Mouse (Mus musculus) adrenal gland, adult 2 months (tissue): ENCODE results near the gene Stx1b. TPM values are rescaled to one million over a fixed set of nuclear protein-coding genes. Genes with fewer than 3 reads are reported as not detected.
A peak's percentile ranks its signal among the peaks of the same experiment; 100 is the strongest.
"Not testable (repeated sequence)": the region's sequence is repeated elsewhere in the genome, so short reads cannot be mapped to it uniquely, and the experiment has no call there.

Source experiments
- DNase-seq: peaks from one replicate; pipeline ENCODE4 v3.0.0; 2021
- long read RNA-seq: library from polyadenylated mRNA; stranded (forward); transcript quantifications from one replicate; pipeline ENCODE4 v2.0.0, GENCODE M21; 2021
- polyA plus RNA-seq: library from polyadenylated mRNA; depleted of rRNA; stranded (reverse); fragments of >200 nt; gene quantifications from 2 replicates; pipeline ENCODE4 v1.2.3, GENCODE M21; 2012; rRNA removed
- total RNA-seq, 2 experiments: library from RNA; stranded (reverse); gene quantifications; 2 replicates each; pipeline ENCODE4 v1.2.3; 2021

Gene Stx1b
- total RNA-seq (1 to 10 TPM; 5.0 to 6.9 TPM), polyA plus RNA-seq (8.5 and 11.4 TPM in 2 replicates)
- long read RNA-seq, partial matches to known transcripts: 0 of 2 reads
- long read RNA-seq, other reads (novel, unspliced or antisense): 2 of 2 reads

DNA sequence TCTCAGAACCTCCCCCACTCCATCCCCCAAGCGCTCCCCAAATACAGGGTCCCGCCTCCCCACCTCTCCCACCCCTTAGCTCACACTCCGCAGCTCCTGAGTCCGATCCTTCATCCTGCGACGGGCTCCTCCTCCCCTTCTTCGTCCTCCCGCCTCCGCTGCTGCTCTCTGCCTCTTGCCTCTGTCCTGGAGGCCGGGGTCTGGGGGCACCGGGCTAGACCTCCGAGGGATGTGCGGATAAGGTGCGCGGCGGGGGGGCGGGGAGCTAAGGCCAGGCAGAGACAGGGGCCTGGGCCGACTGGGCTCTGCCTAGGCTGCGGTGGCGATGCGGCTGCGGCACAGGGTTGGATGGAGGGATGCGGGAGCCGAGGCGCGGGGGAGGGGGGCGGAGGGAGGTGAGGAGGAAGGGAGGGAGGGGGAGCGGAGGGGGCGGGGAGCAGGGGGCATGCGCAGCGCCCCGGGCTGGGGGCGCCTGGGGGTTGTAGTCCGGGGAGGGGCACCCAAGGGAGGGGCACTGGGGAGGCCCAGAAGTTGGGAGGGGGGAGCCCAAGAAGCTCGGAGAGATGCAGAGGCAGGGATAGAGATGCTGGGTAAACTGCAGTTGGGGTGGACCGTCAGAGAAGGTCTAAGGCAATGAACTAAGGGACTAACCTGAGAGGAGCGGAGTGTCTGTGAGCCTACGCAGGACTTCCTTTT is at the start of gene Stx1b, which contains the start of gene Stx4a:
Stx1b (minus strand) TSS at position 374 of the 696 bp plus-strand sequence.
Stx4a (plus strand) TSS at position 119 of the 696 bp plus-strand sequence.
- DNase-seq: no peak

DNA sequence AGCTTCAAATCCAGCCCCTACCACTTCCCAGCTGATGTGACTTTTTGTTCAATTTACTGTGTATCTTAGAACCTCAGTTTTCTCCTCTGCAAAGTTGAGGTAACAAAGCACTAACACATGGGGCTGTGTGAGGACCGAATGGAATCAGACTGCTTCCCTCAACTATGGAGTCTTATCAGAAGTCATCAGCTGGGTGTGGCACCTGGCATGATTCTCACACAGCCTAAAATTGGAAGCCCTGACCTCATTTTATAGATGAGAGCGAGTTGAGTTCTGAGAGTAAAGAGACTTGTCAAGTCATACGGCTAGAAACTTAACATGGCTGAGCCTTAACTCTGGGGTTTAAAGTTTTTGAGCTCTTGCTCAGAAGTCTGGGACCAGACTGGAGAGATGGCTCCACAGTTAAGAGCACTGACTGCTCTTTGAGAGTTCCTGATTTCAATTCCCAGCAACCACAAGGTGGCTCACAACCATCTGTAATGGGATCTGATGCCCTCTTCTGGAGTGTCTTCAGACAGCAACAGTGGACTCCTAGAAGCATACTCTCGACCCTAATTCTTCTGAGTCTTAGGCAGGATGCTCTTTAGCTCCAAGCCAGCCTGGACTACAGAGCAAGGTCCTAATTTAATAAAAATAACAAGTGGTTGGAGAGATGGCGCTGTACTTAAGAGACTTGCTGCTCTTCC is 45.9 kb upstream of the Stx1b start:
- DNase-seq: no peak

DNA sequence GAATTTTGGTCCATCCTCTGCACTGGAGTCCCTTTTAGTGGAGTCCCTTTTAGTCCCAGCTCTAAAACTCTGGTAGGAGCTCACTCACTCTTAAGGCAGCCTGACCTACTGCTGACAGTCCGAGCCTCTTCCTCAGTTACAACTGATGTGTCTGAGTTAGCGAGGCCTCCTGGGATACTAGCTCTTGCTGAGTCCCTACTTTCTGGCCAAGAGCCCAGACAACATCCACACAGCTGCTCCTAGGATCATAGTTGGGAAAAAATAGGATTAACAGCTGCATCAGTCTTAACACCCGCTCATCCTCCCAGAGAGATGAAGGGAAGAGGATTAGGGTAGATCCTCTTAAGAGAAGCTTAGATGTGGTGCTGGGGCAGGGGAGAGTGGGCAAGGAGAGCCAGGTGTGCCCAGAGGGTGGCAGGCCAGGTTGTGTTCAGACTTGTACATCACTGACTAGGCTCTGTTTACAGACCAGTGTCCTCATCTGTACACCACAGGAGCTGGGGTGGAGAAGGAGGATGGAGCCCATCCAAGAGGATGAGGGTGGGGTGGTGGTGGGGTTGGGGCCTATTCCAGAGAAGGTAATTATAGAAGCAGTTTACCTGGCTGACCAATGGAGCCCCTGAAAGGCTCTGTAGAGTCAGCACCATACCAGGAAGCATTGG is 44.9 kb upstream of the Stx1b start:
- DNase-seq: no peak

DNA sequence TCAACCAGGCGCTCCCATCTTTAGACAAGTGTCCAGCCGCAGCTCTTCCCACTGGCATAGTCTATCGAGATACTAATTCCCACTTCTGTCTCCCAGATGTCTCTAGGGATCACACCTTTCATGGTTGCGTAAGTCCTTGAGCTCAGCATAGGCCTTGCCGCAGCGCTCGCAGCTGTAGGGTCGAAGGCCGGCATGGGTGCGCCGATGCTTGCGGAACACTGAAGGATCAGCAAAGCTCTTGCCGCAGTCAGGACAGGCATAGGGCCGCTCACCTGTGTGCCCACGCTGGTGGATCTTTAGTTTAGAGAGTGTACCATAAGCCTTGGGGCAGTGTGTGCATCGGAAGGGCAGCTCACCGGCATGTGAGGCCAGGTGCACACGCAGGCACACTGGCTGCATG is 43.3 kb upstream of the Stx1b start:
- no peak for DNase-seq

DNA sequence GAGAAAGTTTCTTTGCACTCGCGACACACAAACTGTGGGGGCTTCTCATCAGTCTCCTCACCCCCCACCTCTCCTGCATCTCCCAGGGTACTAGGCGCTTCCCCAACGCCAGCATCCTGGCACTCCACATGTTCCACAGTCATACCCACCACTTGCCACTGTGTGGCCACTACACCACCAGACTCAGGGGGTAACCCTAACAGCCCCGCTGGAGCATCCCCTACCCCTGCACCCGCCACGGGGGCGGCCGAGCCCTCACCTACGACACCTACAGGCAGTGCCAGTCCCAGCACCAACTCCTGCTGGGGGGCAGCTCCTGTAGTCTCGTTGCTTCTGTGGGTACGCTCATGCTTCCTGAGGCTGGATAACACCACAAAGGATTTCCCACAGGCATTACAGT is 42.1 kb upstream of the Stx1b start:
- DNase-seq: no peak

DNA sequence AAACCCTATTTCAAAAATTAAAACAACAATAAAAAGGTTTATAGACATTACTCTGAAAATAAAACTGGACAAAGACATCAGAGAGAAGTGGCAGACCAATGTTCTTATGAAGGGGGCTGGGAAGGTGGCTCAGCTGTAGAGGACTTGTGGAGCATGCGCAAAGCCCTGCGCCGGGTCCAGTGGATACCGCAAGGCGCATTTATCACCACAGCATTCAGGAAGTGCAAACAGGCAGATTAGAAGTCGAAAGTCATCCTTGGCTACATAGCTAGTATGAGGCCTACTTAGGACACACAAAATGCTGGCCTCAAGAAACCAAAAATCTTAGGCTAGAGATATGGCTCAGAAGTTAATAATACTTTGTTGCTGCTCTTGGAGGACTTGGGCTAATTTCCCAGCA is 33.9 kb upstream of the Stx1b start:
- DNase-seq: no peak

DNA sequence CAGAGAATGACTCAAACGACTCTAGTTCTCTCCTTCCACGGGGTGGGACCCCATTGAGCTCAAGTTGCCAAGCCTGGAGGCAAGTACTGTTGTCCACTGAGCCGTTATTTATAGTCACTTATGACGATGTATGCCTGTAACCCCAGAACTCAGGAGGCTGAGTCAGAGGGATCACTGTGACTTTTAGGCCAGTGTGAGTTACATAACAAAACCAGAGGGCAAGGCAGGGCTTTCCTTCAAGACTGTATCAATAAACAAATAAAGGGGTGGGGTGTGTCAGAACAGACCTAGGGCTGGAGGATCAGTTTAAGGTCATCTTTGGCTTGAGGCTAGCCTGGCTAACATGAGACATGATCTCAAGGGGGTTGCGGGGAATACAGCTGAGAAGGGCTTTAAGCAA is 26.6 kb upstream of the Stx1b start:
- peak; percentile 24 for DNase-seq

DNA sequence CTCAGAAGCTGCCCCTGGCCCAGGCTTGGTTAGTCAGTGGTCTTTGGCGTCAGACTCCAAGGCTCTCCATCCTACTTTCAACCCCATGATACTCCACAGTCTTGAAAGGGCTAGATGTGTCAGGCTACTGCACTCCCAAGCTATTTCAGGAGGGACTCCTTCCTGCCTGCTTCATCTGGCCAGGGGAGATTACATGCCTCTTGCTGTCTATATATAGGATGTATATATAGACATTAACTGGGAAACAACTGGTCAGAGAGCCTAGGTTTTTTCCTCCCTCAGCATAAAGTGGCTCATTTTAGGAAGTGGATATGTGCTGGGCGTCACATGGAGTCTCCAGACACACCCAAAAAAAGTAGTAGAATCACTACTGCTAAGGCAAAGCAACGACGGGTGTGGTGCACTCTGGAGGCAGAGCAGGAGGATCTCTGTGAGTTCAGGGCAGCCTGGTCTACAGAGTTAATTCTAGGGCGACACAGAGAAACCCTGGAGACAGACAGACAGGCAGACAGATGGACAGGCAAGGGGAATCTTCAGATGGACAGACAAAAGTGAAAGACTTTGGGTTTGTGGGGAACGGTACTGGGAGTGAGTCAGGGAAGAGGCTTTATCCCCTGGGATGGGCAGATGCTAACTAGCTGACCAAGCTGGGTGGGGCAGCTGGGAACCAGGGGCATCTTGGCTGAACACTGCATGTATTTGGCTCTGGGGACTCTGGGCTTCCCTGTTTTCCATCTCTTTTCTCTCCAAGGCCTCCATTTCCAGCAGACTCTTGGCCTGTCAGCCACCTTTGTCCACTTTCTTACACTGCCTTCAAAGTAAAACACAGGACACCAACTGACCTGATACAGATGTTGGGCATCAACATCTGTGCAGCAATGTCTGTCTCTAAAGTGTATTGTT is 25.9 kb upstream of the Stx1b start:
- no peak for DNase-seq

DNA sequence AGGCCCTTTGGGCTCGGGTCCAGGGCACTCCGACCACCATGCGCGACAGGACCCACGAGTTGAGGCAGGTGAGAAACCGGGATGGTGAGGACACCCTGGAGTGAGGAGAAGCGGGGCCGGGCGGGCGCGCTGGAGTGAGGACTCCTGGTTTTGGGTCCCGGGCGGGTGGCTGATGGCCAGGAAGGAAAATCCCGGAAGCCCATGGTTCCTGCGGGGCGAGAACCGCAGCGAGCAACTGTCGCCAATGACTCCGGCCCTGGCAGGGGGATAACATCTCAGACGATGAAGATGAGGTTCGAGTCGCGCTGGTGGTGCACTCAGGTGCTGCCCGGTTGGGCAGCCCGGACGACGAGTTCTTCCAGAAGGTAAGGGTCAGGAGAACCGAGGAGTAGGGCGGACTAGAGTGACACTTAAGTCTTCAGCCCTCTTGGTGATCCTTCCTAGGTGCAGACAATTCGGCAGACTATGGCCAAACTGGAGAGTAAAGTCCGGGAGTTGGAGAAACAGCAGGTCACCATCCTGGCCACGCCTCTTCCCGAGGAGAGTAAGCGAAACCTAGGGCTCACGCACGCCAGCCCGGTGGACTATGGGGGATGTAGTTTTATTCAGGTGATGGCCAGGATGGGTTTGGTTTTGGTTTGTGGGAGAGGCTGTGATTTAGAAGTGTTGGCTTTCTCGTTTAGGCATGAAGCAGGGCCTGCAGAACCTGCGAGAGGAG is 17.8 kb upstream of the Stx1b start:
- peak; percentile 87 for DNase-seq

DNA sequence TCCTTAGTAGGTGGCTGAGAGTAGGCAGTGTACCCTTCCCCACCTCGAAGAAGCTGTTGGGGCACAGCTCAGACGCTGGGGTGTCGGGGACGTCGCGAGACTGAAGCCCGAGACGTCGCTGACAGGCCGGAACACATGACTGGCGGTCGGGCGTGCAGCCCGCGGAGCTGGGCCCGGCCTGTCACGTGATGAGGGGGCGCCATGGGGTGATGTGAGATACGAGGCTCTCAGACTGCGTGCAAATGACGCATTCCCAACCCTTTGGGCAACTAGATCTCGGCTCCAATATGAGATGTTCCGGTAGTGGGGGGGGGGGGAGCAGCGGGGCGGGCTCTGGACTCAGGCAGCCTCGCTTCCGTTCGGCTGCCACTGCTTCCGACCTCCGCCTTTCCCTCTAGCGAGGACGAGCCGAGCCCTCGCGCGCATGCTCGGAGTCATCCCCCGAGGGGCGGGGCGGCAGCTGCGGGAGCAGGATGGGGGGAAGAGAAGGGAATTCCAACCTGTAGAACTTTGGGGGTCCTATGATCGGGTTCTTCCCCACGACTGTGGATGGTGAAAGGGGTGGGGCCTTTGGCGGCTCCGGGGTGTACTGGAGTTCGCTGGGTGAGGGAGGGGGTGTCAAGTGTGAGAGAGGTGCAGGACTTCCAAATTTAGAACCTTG is 17.1 kb upstream of the Stx1b start:
- DNase-seq: peak; percentile 97

DNA sequence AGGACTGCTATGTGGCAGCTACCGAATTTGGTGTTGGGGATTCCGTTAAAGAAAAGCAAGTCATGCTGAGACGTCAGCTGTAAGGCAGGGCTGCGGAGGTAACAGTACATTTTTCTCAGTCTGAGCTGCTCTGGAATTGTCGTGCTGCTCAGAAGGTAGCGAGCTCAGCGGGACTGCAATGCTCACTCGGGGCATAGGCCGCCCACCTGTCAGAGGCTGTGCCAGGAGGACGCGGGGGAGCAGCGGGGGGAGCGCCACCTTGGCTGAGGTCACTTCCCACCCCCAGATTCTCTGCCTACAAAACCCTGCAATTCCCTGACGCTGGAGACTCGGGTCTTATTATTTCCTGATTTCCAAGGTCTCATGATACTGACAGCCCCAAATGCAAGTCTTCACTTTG is 16.5 kb upstream of the Stx1b start:
- DNase-seq: peak; percentile 62

DNA sequence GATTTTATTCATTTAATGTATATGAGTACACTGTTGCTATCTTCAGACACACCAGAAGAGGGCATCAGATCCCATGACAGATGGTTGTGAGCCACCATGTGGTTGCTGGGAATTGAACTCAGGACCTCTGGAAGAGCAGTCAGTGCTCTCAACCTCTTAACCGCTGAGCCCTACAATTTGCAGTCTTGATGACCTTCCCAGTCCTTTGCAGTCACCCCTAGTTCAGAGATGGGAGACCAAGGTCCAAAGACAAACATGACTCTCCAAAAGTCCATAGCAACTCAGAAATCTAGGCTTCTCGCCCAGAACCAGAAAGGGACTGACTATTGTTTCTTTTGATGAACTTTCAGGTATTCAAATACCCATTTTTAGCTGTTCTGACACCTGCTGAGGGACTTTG is 15.7 kb upstream of the Stx1b start:
- not testable (repeated sequence) for DNase-seq

DNA sequence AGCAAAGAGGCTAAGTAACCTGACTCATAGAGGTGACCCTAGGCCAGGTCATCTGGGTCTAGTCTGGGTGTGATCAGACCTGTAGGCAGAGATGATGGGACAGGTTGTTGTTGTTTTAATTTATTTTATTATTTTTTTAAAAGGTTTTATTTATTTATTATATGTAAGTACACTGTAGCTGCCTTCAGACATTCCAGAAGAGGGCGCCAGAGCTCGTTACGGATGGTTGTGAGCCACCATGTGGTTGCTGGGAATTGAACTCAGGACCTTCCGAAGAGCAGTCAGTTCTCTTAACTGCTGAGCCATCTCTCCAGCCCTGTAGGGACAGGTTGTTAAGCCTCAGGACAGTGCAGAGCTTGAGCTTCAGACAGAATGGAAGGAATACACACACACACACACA is 13.5 kb upstream of the Stx1b start:
- DNase-seq: not testable (repeated sequence)

DNA sequence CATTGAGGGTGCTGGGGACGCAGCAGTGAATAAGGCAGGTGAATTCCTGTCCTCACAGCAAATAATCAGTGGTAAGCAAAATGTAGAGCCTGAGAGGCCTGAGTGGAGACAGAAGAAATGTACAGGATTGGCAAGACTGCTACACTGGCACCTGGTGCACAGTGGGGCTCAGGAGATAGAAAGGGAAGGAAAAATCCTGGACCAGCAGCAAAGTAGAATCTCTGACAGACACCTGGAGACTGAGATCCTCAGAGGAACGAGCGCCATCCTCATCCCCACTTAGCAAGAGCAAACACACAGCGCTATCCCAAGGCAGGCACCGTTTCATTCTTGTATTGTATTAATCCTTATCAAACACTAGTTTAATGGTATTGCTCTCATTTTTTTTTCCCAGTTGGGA is 13.1 kb upstream of the Stx1b start:
- no peak for DNase-seq

DNA sequence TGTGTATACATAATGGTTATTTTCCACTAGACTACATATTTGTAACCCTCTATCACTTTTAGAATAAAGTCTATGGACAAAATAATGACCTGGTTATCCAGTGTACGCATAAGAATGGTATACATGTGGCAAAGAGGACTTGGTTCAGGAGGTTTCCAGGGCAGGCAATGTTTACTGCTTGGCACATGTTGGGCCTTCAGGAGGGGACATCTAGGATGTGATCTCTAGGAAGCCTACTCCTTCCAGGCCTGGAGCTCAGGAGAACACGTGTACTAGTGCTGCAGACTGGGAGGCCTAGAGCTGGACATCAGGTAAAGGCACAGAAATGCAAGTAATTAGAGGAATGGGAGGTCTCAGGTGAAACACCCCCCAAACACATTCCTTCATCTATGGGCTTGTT is 11.2 kb upstream of the Stx1b start:
- DNase-seq: no peak

DNA sequence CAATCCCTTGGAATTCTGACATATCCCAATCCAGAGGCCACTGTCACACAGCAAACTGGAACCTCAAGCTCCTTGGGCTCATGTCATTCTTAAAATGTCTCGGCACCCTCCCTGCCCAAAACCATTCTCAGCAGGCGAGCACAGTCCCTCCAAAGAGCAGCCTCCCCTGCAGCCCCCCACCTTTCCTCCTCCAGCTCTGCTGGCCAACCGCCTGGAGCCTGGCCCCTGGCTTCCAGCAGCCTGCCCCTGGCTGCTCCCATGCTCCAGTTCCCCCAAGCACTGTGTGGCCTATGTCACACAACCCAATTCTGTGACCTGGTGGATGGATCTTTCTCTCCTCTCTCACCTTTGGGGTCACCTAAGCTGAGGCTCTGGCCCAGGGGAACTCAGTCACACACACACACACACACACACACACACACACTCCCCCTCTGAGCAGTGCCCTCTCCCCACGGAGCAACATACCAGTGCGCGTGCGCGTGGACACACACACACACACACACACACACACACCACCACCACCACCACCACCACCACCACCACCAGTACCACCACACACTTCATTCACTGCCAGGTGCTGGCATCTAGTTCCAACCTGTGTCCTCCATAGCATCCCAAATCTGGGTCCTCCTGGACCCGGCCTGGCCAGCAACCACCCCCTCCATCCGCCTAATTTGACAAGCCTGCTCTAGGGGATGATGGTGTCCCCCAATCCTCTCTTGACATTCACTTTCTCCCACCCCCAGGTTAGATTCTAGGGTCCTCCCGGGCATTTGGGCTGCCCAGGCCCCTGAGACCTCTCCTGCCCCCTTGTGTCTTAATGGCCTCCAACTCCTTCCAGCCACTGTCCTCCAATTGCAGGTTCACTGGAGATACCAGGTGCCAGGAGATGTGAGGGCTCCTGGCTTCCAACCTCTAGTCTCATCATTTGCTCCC is 845 bp downstream of the Stx1b start:
- DNase-seq: no peak

DNA sequence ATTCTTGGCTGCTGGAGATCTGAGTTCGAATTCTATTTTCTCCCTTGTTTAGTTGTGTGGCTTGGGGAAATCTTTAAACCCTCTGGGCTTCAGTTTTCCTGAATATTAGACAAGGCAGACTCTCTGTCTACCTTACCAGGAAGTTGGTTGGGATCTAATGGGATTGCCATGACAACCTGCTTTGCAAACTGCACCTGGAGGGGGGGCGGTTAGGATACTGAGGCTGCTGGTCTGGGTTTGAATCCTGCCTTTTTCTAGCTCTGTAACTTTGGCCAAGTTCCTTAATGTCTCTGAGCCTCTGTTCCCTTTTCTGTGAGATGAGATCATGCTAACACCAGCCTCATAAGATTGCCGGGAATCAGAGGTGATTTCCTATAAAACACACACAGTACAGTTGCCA is 1.9 kb downstream of the Stx1b start:
- DNase-seq: no peak

DNA sequence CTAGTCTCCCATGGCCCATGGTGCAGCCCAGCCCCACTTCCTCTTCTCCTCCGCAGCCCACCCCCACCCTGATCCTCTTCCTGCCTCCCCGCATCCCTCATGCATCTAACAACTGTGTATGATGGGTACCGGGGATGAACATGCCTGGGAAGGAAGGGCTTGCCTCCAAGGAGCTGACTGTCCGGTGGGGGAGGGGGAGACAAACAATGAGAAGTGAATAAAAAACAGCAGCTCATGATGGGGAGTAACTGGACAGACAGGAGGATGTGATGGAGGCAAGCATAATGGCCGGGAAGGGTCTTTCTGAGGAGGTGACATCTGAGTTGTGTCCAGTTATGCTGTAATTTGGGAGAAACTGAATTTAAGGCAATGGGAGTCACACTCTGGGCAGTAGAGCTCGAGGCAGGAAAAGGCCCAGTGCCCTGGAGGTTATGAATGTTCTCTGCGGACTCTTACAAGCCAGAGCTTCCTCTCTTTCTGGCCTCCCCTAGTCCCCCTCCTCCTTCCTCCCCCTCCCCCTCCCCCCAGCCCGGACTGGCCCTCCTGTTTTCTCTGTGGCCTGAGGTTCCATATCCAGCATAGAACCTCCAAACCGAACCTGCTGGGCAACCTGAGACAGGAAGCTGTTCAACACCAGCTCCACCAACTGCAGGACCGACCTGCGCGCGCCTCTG is 3.4 kb downstream of the Stx1b start:
- no peak for DNase-seq

DNA sequence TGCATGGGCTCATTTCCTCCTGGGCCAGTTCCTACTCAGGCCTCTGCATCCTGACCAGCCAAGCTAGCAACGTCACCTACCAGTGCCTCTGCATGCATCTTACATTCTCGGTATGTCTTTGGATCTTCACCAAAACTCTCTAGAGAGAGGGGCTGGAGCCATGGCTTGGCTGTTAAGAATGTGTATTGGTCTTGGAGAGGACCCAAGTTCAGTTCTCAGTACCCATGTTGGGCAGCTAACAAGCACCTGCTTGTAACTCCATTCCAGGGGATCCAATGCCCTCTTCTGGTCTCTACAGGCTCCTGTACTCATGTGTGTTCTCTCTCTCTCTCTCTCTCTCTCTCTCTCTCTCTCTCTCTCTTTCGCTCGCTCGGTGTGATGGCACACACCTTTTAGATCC is 6.6 kb downstream of the Stx1b start:
- no peak for DNase-seq
